Mouse (Mus musculus): ENCODE data around the gene Asb15. TPM values are rescaled to one million over a fixed set of nuclear protein-coding genes. Genes with fewer than 3 reads are reported as not detected.

The Asb15 gene
- polyA plus RNA-seq, 1 experiment from 2014 or later, result not detected

GRCm38 (mm10) chr6:24583456-24583855 is 55.5 kb downstream of the Asb15 start:
- Histone ChIP-seq H3K4me3 (ENCODE audit: low read length) (no peak overlapping the region), H3K9me3 (ENCODE audit: control insufficient read depth, low read length) (no peaks in the 10 kb centered on the region), H3K4me2 (ENCODE audit: low read depth, low read length) (no peak overlapping the region), H3K36me3 (ENCODE audit: control insufficient read depth, insufficient read depth, low read length) (no peaks in the 10 kb centered on the region), H3K9ac (ENCODE audit: low read depth, low read length) (no peak overlapping the region), H3K27ac (ENCODE audit: low read length) (no peak overlapping the region), H3K27me3 (replicated peaks; ENCODE audit: control insufficient read depth, insufficient read depth, low read length) (no peaks in the 10 kb centered on the region), H3K4me1 (ENCODE audit: control insufficient read depth, insufficient read depth, low read length) (no peaks in the 10 kb centered on the region)
- 77% methylated on average over 3 of the region's 3 CpGs for whole genome bisulfite sequencing
- no peak for ATAC-seq

DNA sequence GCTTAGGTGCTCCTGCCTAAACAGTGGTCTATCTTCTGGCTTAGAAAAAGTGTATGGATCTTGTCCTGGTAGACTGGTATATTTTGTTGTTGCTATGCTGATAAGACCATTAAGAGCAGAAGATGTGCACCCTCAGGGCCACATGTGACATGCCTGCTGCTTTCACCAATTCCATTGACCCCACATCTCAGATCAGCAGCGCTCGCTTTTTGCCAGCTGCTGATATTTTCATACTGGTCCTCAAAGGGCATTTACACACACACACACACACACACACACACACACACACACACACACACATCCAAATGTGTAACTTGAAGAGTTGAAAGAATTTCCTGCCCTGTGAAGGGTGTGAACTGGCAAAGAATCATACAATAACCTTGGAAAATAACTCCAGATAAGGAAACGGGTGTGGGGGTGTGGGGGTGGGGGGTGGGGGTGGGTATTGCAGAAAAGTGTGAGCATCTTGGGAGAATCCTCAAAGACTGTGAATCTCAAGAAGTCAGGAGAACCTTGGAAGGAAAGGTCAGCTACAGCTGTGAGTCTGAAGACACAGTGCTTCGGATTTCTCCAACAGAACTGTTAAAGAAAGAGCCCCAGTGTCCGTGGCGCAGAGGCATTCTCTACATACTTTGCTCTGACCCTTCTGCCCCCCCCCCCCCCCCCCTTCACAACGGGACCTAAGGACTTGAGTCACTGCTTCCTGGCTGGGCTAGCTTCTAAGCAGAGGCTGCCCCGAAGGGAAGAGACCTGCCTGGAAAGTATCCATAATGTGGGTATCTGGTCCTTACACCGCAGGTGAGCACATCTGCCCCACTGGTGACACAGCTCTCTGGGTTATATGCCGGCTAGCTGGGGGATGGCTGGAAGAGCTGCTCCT is 57.7 kb downstream of the Asb15 start:
- no peak overlapping the region for H3K4me3 ChIP-seq (ENCODE audit: low read length)
- H3K27me3 ChIP-seq (replicated peaks; ENCODE audit: control insufficient read depth, insufficient read depth, low read length), result no peaks in the 10 kb centered on the region
- H3K4me1 ChIP-seq (ENCODE audit: control insufficient read depth, insufficient read depth, low read length), result no peaks in the 10 kb centered on the region
- ATAC-seq, result peak; percentile 42
- no peak overlapping the region for H3K4me2 ChIP-seq (ENCODE audit: low read depth, low read length)
- 43% methylated on average over 10 of the region's 10 CpGs for WGBS
- no peak overlapping the region for H3K9ac ChIP-seq (ENCODE audit: low read depth, low read length)
- peak overlapping the region; percentile 57 for H3K27ac ChIP-seq (ENCODE audit: low read length)
- no peaks in the 10 kb centered on the region for H3K36me3 ChIP-seq (ENCODE audit: control insufficient read depth, insufficient read depth, low read length)
- H3K9me3 ChIP-seq (ENCODE audit: control insufficient read depth, low read length), result no peaks in the 10 kb centered on the region

DNA sequence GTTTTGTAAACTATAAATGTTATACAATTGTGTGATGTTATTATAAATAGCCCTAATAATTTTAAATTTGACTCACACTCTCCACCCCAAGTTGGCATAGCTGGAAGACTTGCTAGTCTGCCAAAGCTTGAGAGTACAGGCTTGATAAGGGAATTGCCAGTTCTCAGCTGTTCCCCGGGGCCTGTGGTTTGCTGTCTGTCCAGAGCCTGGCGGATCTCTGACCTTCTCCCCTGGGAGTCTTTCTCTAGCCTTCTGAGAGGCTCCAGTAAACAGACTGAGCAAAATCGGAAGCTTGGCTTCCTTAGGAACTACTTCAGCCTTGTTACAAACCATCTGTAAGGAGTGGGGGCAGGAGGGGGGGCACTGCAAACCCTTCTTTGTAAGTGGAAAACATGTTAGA is 58.9 kb downstream of the Asb15 start:
- H3K36me3 ChIP-seq (ENCODE audit: control insufficient read depth, insufficient read depth, low read length), result no peaks in the 10 kb centered on the region
- no peaks in the 10 kb centered on the region for H3K4me1 ChIP-seq (ENCODE audit: control insufficient read depth, insufficient read depth, low read length)
- H3K9ac ChIP-seq (ENCODE audit: low read depth, low read length), result no peak overlapping the region
- no peaks in the 10 kb centered on the region for H3K27me3 ChIP-seq (replicated peaks; ENCODE audit: control insufficient read depth, insufficient read depth, low read length)
- no peak overlapping the region for H3K27ac ChIP-seq (ENCODE audit: low read length)
- no peak overlapping the region for H3K4me2 ChIP-seq (ENCODE audit: low read depth, low read length)
- H3K9me3 ChIP-seq (ENCODE audit: control insufficient read depth, low read length), result no peaks in the 10 kb centered on the region
- WGBS, result 26% methylated on average over 3 of the region's 3 CpGs
- ATAC-seq, result peak; percentile 62; the same call in 1 of the 2 replicates
- H3K4me3 ChIP-seq (ENCODE audit: low read length), result no peak overlapping the region

- Histone ChIP-seq H3K9ac (ENCODE audit: low read depth, low read length) (no peak overlapping the region), H3K4me1 (ENCODE audit: control insufficient read depth, insufficient read depth, low read length) (no peaks in the 10 kb centered on the region), H3K4me3 (ENCODE audit: low read length) (no peak overlapping the region), H3K4me2 (ENCODE audit: low read depth, low read length) (no peak overlapping the region), H3K9me3 (ENCODE audit: control insufficient read depth, low read length) (no peaks in the 10 kb centered on the region), H3K27me3 (replicated peaks; ENCODE audit: control insufficient read depth, insufficient read depth, low read length) (no peaks in the 10 kb centered on the region), H3K27ac (ENCODE audit: low read length) (no peak overlapping the region), H3K36me3 (ENCODE audit: control insufficient read depth, insufficient read depth, low read length) (no peaks in the 10 kb centered on the region)
- ATAC-seq, result no peak
- WGBS, result 86% methylated on average over 5 of the region's 5 CpGs
Observed at GRCm38 (mm10) chr6:24590282-24590681, 62.3 kb downstream of the Asb15 start.

GRCm38 (mm10) chr6:24591525-24592218 is 63.7 kb downstream of the Asb15 start:
- no peak for ATAC-seq

DNA sequence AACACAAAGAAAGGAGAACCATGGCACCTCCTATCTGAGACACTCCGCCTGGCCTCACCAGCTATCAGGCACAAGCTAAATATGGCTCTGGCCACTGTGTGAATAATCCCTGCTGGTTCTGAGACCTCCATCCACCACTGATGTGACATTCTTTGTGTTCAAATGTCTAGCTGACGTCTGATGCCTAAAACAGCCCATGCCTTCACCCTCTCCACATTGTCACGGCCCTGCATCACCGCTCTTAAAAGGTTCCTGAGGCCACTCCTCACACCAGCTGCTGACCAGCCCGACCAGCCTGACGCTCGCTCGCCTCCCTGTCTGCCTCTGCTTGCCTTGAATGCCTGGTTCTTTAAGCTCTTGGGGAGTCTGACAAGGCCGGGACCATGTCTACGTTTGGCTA is 69.6 kb downstream of the Asb15 start, which contains the start of gene Lmod2:
Lmod2 (plus strand) TSS at position 263 of the 400 bp plus-strand sequence.
- Histone ChIP-seq H3K4me1 (ENCODE audit: control insufficient read depth, insufficient read depth, low read length) (no peaks in the 10 kb centered on the region), H3K9me3 (ENCODE audit: control insufficient read depth, low read length) (no peaks in the 10 kb centered on the region), H3K9ac (ENCODE audit: low read depth, low read length) (no peak within 1 kb of the TSS), H3K4me2 (ENCODE audit: low read depth, low read length) (no peak within 1 kb of the TSS), H3K4me3 (ENCODE audit: low read length) (no peak within 1 kb of the TSS), H3K27ac (ENCODE audit: low read length) (no peak within 1 kb of the TSS), H3K36me3 (ENCODE audit: control insufficient read depth, insufficient read depth, low read length) (no peaks in the 10 kb centered on the region), H3K27me3 (replicated peaks; ENCODE audit: control insufficient read depth, insufficient read depth, low read length) (no peaks in the 10 kb centered on the region)
- 78% methylated on average over 10 of the region's 10 CpGs for WGBS
- ATAC-seq, result no peak

More at GRCm38 (mm10) chr6:24591525-24592218, 63.7 kb downstream of the Asb15 start:
- no peaks in the 10 kb centered on the region for H3K4me1 ChIP-seq (ENCODE audit: control insufficient read depth, insufficient read depth, low read length)
- WGBS, result 46% methylated on average over 10 of the region's 10 CpGs
- H3K4me3 ChIP-seq (ENCODE audit: low read length), result no peak overlapping the region
- no peak overlapping the region for H3K9ac ChIP-seq (ENCODE audit: low read depth, low read length)
- H3K36me3 ChIP-seq (ENCODE audit: control insufficient read depth, insufficient read depth, low read length), result no peaks in the 10 kb centered on the region
- no peaks in the 10 kb centered on the region for H3K27me3 ChIP-seq (replicated peaks; ENCODE audit: control insufficient read depth, insufficient read depth, low read length)
- no peak overlapping the region for H3K27ac ChIP-seq (ENCODE audit: low read length)
- H3K9me3 ChIP-seq (ENCODE audit: control insufficient read depth, low read length), result no peaks in the 10 kb centered on the region
- no peak overlapping the region for H3K4me2 ChIP-seq (ENCODE audit: low read depth, low read length)

DNA sequence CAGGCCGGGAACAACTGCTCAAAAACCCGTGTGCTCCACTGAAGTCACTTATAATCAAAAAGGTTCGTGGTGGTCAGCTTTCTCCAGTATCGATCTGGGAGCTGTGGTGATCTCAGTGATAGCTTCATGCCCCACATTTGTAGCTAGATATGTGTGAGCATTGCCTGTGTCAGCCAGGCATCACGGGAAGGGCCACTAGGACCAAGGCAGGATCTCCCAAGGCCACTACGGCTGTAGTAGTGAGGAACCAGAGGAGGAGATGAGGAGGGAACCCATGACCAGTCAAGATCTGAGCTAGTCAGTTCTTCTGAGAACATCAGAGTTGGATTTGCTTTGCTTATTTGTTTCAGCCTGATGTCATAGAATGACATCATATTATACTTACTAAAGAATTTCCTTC is 71.2 kb downstream of the Asb15 start:
- Histone ChIP-seq H3K36me3 (ENCODE audit: control insufficient read depth, insufficient read depth, low read length) (no peaks in the 10 kb centered on the region), H3K27me3 (replicated peaks; ENCODE audit: control insufficient read depth, insufficient read depth, low read length) (no peaks in the 10 kb centered on the region), H3K4me3 (ENCODE audit: low read length) (no peak overlapping the region), H3K27ac (ENCODE audit: low read length) (no peak overlapping the region), H3K4me1 (ENCODE audit: control insufficient read depth, insufficient read depth, low read length) (no peaks in the 10 kb centered on the region), H3K9me3 (ENCODE audit: control insufficient read depth, low read length) (no peaks in the 10 kb centered on the region), H3K9ac (ENCODE audit: low read depth, low read length) (no peak overlapping the region), H3K4me2 (ENCODE audit: low read depth, low read length) (no peak overlapping the region)
- WGBS, result 92% methylated on average over 6 of the region's 6 CpGs
- ATAC-seq, result no peak

GRCm38 (mm10) chr6:24599639-24600038 is 71.7 kb downstream of the Asb15 start:
- WGBS, result 87% methylated on average over 5 of the region's 5 CpGs
- Histone ChIP-seq H3K27ac (ENCODE audit: low read length) (no peak overlapping the region), H3K27me3 (replicated peaks; ENCODE audit: control insufficient read depth, insufficient read depth, low read length) (no peaks in the 10 kb centered on the region), H3K4me2 (ENCODE audit: low read depth, low read length) (no peak overlapping the region), H3K36me3 (ENCODE audit: control insufficient read depth, insufficient read depth, low read length) (no peaks in the 10 kb centered on the region), H3K4me3 (ENCODE audit: low read length) (no peak overlapping the region), H3K4me1 (ENCODE audit: control insufficient read depth, insufficient read depth, low read length) (no peaks in the 10 kb centered on the region), H3K9me3 (ENCODE audit: control insufficient read depth, low read length) (no peaks in the 10 kb centered on the region), H3K9ac (ENCODE audit: low read depth, low read length) (no peak overlapping the region)
- ATAC-seq, result no peak

DNA sequence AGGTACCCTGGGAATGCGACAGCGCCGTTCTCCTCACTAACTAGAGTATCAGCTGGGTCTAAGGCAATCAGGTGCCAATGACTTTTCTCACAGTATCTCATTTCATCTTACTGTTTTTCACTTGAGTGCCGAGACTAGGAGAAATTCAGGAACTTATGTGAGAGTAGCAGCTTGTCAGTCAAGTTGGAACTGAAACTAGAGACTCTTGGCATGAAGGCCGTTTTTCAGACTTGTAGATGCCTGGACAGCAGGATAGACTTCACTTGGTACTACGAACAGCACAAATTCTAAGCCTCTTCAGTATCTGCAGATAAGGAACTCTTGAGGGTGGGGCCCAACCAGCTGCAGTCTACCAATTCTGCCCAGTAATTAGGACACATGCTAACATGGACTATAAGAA is 72.2 kb downstream of the Asb15 start:
- Histone ChIP-seq H3K4me2 (ENCODE audit: low read depth, low read length) (no peak overlapping the region), H3K27ac (ENCODE audit: low read length) (no peak overlapping the region), H3K4me1 (ENCODE audit: control insufficient read depth, insufficient read depth, low read length) (no peaks in the 10 kb centered on the region), H3K9me3 (ENCODE audit: control insufficient read depth, low read length) (no peaks in the 10 kb centered on the region), H3K27me3 (replicated peaks; ENCODE audit: control insufficient read depth, insufficient read depth, low read length) (no peaks in the 10 kb centered on the region), H3K36me3 (ENCODE audit: control insufficient read depth, insufficient read depth, low read length) (no peaks in the 10 kb centered on the region), H3K4me3 (ENCODE audit: low read length) (no peak overlapping the region), H3K9ac (ENCODE audit: low read depth, low read length) (no peak overlapping the region)
- 83% methylated on average over 6 of the region's 6 CpGs for WGBS
- ATAC-seq, result no peak

Measured in intestine, embryonic 16.5 days (tissue).